Mouse (Mus musculus): Measurements from ENCODE around the gene Actr5. TPM values are rescaled to one million over a fixed set of nuclear protein-coding genes. Genes with fewer than 3 reads are reported as not detected.

The Actr5 gene
- polyA plus RNA-seq, 1 experiment from 2014 or later = 15.5 TPM

DNA sequence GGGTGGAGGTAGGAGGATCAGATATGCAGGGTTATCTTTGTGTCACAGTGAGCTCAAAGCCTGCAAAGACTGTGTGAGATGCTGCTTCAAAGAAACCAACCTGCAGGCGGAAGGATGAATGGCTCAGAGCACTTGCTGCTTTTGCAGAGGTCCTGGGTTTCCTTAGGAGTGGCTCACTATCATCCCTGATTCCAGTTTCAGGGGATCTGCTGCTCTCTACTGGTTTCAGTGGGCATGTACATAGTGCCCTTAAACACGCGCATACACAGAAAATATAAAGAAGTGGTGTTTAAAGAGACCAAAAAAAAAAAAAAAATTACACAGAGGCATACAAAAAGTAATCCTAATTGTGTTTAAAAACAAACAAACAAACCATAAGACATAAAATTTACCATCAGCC, 4.2 kb downstream of the Actr5 start:
- no peak overlapping the region for H3K4me3 ChIP-seq (ENCODE audit: low read depth, low read length)
- H3K9ac ChIP-seq = no peak overlapping the region
- no peaks in the 10 kb centered on the region for H3K9me3 ChIP-seq (ENCODE audit: low read depth, low read length)
- H3K27me3 ChIP-seq (ENCODE audit: insufficient read depth, low read length) = no peaks in the 10 kb centered on the region
- no peak overlapping the region for H3K4me2 ChIP-seq
- DNase-seq (peak; percentile 51), ATAC-seq (ENCODE audit: insufficient read depth) (no peak)
- H3K27ac ChIP-seq (ENCODE audit: low read depth) = no peak overlapping the region
- H3K36me3 ChIP-seq (ENCODE audit: insufficient read depth) = peaks cover 66% of the 10 kb centered on the region
- H3K4me1 ChIP-seq (ENCODE audit: insufficient read depth) = no peaks in the 10 kb centered on the region
- TF ChIP-seq CTCF (IDR thresholded peaks at IDR 0.05; ENCODE audit: low read depth) = peak; percentile 47
- 66% methylated on average over 3 of the region's 3 CpGs for WGBS

DNA sequence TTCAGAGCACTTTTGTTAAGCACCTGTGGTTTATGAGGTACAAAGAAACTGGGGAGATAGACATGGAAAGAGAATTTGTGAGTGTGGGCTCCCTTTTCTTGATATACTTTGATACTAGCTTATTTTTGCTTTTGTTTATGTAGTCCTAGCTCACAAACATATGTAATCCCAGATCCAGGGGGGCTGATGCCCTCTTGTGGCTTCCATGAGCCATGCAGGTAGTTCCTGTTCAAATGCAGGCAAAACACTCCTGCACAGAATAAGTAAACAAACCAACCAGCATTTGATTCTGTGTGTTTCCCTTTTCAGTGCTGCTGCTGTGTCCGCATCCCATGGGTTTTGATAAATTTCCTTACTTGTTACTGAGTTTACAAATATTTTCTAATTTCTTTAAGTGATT, 4.7 kb downstream of the Actr5 start:
- DNase-seq (peak; percentile 69), ATAC-seq (ENCODE audit: insufficient read depth) (no peak)
- Histone ChIP-seq H3K9ac (no peak overlapping the region), H3K4me3 (ENCODE audit: low read depth, low read length) (no peak overlapping the region), H3K9me3 (ENCODE audit: low read depth, low read length) (no peaks in the 10 kb centered on the region), H3K36me3 (ENCODE audit: insufficient read depth) (peaks cover 69% of the 10 kb centered on the region), H3K4me1 (ENCODE audit: insufficient read depth) (no peaks in the 10 kb centered on the region), H3K27me3 (ENCODE audit: insufficient read depth, low read length) (no peaks in the 10 kb centered on the region), H3K27ac (ENCODE audit: low read depth) (no peak overlapping the region), H3K4me2 (no peak overlapping the region)
- TF ChIP-seq CTCF (IDR thresholded peaks at IDR 0.05; ENCODE audit: low read depth) = peak; percentile 73
- WGBS = 73% methylated on average over 1 of the region's 1 CpGs

DNA sequence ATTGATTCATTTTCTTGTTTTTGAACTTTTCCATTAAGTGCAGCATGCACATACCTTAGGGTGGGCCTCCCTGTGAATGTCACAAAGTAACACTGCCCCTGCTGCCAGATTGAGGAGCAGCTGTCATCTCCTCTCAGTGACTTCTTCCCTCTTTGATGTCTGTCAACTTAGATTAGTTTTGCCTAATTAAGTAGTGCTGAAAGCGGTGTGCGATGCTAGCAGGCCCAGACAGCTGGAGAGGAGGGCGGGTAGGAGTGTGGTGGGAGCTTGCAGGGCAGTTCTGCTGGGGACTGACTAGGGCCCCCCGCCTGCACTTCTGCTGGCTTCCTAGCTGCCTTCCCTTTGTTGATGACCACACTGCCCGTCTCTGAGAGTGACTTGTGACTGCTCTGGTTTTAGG, 7.2 kb downstream of the Actr5 start:
- WGBS = 92% methylated on average over 5 of the region's 5 CpGs
- Histone ChIP-seq H3K9ac (no peak overlapping the region), H3K4me3 (ENCODE audit: low read depth, low read length) (no peak overlapping the region), H3K4me2 (no peak overlapping the region), H3K27ac (ENCODE audit: low read depth) (no peak overlapping the region), H3K36me3 (ENCODE audit: insufficient read depth) (peaks cover 88% of the 10 kb centered on the region), H3K9me3 (ENCODE audit: low read depth, low read length) (no peaks in the 10 kb centered on the region), H3K27me3 (ENCODE audit: insufficient read depth, low read length) (no peaks in the 10 kb centered on the region), H3K4me1 (ENCODE audit: insufficient read depth) (no peaks in the 10 kb centered on the region)
- ATAC-seq (ENCODE audit: insufficient read depth) (no peak), DNase-seq (no peak)
- TF ChIP-seq CTCF (IDR thresholded peaks at IDR 0.05; ENCODE audit: low read depth) = no peak

DNA sequence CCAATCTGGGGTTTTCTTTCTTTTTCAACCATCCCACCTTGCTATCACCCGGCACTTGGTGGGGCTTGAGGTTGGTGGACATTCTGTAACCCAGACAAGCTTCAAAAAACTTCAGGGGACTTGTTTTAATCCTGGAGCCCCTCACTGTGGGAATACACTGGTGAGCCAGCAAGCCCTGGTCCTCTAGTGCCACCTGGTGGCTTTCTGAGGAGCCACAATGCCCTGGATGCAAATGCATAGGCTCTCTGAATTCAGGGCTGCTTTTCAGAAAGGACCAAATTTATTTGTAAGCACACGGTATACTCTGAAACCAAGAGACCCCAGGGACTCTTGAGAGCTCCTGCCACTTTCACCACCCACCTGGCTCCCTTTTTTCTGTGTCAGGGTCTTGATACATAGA, 17.2 kb downstream of the Actr5 start:
- TF ChIP-seq CTCF (IDR thresholded peaks at IDR 0.05; ENCODE audit: low read depth) = peak; percentile 89
- ATAC-seq (ENCODE audit: insufficient read depth) = peak; percentile 53
- 8% methylated on average over 2 of the region's 2 CpGs for WGBS

DNA sequence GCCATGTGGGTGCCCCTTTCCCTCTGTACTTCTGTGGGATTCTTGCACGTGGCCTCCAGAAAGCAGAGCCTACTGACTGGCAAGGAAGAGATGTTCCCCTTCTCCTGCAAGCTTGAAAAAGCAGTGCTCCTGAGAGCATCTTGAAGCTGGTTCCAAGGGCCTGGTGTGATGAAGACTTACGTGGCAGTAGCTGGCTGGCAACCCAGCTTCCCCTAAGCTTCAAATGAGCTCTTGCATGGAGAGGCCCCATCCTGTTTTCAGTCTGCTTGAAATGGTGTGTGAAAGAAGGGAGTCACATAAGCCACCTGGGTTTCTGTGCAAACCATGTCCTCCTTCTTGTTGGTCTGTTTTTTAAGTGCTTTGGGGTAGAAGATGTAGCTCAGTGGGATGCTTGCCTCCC, 17.9 kb downstream of the Actr5 start:
- no peaks in the 10 kb centered on the region for H3K9me3 ChIP-seq (ENCODE audit: low read depth, low read length)
- H3K27me3 ChIP-seq (ENCODE audit: insufficient read depth, low read length) = no peaks in the 10 kb centered on the region
- H3K9ac ChIP-seq = no peak overlapping the region
- no peak overlapping the region for H3K4me2 ChIP-seq
- 91% methylated on average over 2 of the region's 2 CpGs for WGBS
- DNase-seq (no peak), ATAC-seq (ENCODE audit: insufficient read depth) (no peak)
- H3K36me3 ChIP-seq (ENCODE audit: insufficient read depth) = peaks cover 28% of the 10 kb centered on the region
- no peak overlapping the region for H3K4me3 ChIP-seq (ENCODE audit: low read depth, low read length)
- no peak overlapping the region for H3K27ac ChIP-seq (ENCODE audit: low read depth)
- TF ChIP-seq CTCF (IDR thresholded peaks at IDR 0.05; ENCODE audit: low read depth) = no peak
- no peaks in the 10 kb centered on the region for H3K4me1 ChIP-seq (ENCODE audit: insufficient read depth)

More for the DNA sequence above, 17.2 kb downstream of the Actr5 start:
- peak; percentile 87 for DNase-seq
- Histone ChIP-seq H3K36me3 (ENCODE audit: insufficient read depth) (peaks cover 35% of the 10 kb centered on the region), H3K4me2 (no peak overlapping the region), H3K9me3 (ENCODE audit: low read depth, low read length) (no peaks in the 10 kb centered on the region), H3K4me1 (ENCODE audit: insufficient read depth) (no peaks in the 10 kb centered on the region), H3K27me3 (ENCODE audit: insufficient read depth, low read length) (no peaks in the 10 kb centered on the region), H3K9ac (no peak overlapping the region), H3K4me3 (ENCODE audit: low read depth, low read length) (no peak overlapping the region), H3K27ac (ENCODE audit: low read depth) (no peak overlapping the region)

DNA sequence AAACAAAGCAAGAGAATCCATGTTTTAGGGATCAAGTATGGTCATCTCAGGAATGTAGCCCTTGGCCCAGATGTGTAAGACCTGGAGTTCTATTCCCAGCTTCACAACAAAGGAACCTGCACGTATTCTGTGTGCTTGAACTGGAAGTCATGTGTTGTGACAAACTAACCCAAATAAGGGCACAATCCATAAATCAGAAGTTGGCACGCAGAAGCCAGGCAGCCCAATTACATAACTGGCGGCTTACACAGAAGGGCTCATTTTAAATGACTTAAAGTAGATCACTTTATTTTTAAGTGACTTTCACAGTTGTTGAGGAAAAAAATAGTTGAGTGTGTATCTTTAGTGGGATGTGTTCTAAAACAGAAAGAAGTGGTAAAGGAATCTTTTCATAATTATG, 19.1 kb downstream of the Actr5 start:
- no peak overlapping the region for H3K9ac ChIP-seq

DNA sequence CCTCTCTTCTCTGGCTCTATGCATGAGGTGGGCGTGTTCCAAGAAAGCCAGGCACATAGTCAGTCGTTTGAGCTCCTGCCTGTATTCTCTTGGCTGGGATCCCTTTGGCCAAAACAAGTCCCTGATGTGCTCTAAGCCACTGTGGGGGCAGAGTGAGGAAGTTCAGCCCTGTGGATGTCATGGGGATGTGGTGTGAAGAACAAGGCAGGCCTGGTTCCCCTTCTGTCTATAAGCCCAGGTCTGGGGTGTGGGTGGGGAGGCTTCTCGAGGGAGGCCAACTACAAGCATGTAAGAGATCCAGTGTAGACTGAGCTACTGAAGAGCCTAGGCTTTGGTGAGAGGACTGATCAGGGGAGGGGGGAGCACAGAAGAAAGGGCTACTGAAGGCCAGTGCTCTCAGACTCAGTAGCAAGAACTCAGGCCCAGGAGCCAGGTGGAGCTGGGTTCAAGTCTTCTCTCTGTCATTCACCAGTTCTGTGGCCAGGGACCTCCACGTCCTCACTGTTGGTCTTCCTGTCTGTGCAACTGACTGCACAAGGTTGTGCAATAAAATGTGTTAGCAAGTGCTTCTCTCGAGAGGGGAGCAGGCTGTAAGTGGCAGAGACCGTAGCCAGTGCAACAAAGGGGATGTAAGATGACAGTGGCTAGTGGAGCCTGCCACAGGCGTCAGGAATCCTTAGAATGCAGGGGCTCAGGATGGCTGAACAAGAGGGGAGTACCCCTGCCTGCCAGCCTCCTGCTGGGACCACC, 26.6 kb downstream of the Actr5 start:
- 39% methylated on average over 7 of the region's 7 CpGs for WGBS
- Histone ChIP-seq H3K36me3 (ENCODE audit: insufficient read depth) (no peaks in the 10 kb centered on the region), H3K4me2 (no peak overlapping the region), H3K4me3 (ENCODE audit: low read depth, low read length) (no peak overlapping the region), H3K27me3 (ENCODE audit: insufficient read depth, low read length) (no peaks in the 10 kb centered on the region), H3K27ac (ENCODE audit: low read depth) (no peak overlapping the region), H3K9ac (no peak overlapping the region), H3K9me3 (ENCODE audit: low read depth, low read length) (no peaks in the 10 kb centered on the region), H3K4me1 (ENCODE audit: insufficient read depth) (no peaks in the 10 kb centered on the region)
- no peak for ATAC-seq (ENCODE audit: insufficient read depth)
- DNase-seq = no peak
- TF ChIP-seq CTCF (IDR thresholded peaks at IDR 0.05; ENCODE audit: low read depth) = no peak

More for the DNA sequence above, 19.1 kb downstream of the Actr5 start:
- Histone ChIP-seq H3K9me3 (ENCODE audit: low read depth, low read length) (no peaks in the 10 kb centered on the region), H3K27me3 (ENCODE audit: insufficient read depth, low read length) (no peaks in the 10 kb centered on the region), H3K27ac (ENCODE audit: low read depth) (no peak overlapping the region), H3K36me3 (ENCODE audit: insufficient read depth) (peaks cover 16% of the 10 kb centered on the region), H3K4me1 (ENCODE audit: insufficient read depth) (no peaks in the 10 kb centered on the region), H3K4me2 (no peak overlapping the region), H3K4me3 (ENCODE audit: low read depth, low read length) (no peak overlapping the region)
- 71% methylated on average over 3 of the region's 3 CpGs for WGBS
- DNase-seq = no peak
- ATAC-seq (ENCODE audit: insufficient read depth) = no peak
- no peak for TF ChIP-seq CTCF (IDR thresholded peaks at IDR 0.05; ENCODE audit: low read depth)

Measured in lung, embryonic 14.5 days (tissue).